Mouse (Mus musculus) kidney, postnatal 0 days (tissue): ENCODE results near the gene Morc2a. TPM values are rescaled to one million over a fixed set of nuclear protein-coding genes. Genes with fewer than 3 reads are reported as not detected.
A peak's percentile ranks its signal among the peaks of the same experiment; 100 is the strongest.

Experiments used
- ATAC-seq: fragments of 200-750 bp; cut with Nextera tagmentation; replicated peaks from 2 replicates; pipeline ENCODE4 v1.8.0; 2017; ENCODE audit warnings: low read depth, moderate number of reproducible peaks, moderate TSS enrichment, moderate library complexity; ENCODE audit not compliant: low FRiP score
- DNase-seq: peaks from one replicate; pipeline ENCODE4 v3.0.0-alpha.2; 2016; ENCODE audit warnings: low spot score
- H3K27ac ChIP-seq: fragments of 300-500 bp; sonication (generic); 2 replicates; pipeline ENCODE4 v1.5.1; 2014; ENCODE audit warnings: mild to moderate bottlenecking
- H3K27me3 ChIP-seq: fragments of 300-500 bp; sonication (generic); 2 replicates; pipeline ENCODE4 v1.6.1; 2014; ENCODE audit warnings: low read length, mixed read lengths; ENCODE audit not compliant: insufficient read depth
- H3K36me3 ChIP-seq: fragments of 300-500 bp; sonication (generic); 2 replicates; pipeline ENCODE4 v1.6.1; 2014; ENCODE audit warnings: low read length, mixed read lengths; ENCODE audit not compliant: insufficient read depth
- H3K4me1 ChIP-seq: fragments of 300-500 bp; sonication (generic); replicated peaks from 2 replicates; pipeline ENCODE4 v1.6.1; 2014; ENCODE audit warnings: antibody characterized with exemption, low read length, mixed read lengths; ENCODE audit not compliant: insufficient read depth
- H3K4me2 ChIP-seq: fragments of 300-500 bp; sonication (generic); 2 replicates; pipeline ENCODE4 v1.6.1; 2014; ENCODE audit warnings: mild to moderate bottlenecking, low read length, moderate library complexity, mixed read lengths
- H3K4me3 ChIP-seq: fragments of 300-500 bp; sonication (generic); replicated peaks from 2 replicates; pipeline ENCODE4 v1.5.1; 2014; ENCODE audit warnings: low read depth, low read length
- H3K9ac ChIP-seq: fragments of 300-500 bp; sonication (generic); 2 replicates; pipeline ENCODE4 v1.6.1; 2014; ENCODE audit warnings: low read depth, low read length
- H3K9me3 ChIP-seq: fragments of 300-500 bp; sonication (generic); replicated peaks from 2 replicates; pipeline ENCODE4 v1.6.1; 2016; ENCODE audit warnings: low read length, inconsistent platforms, mixed read lengths
- CTCF ChIP-seq: IDR thresholded peaks from 2 replicates; pipeline ENCODE4 v1.5.1; 2016; ENCODE audit warnings: antibody characterized with exemption, low read depth, mild to moderate bottlenecking, moderate library complexity
- WGBS: fragments of 180-500 bp; shearing (Covaris S2); extraction: QIAGEN DNeasy Blood & Tissue Kit; methylation state at CpG from one replicate; pipeline ENCODE4 v1.1.7; 2014; 5-methylcytosine and 5-hydroxymethylcytosine counted together
- polyA plus RNA-seq: library from polyadenylated mRNA; unstranded; fragments of >200 nt; fragmentation: Nextera tagmentation; extraction: Ambion mirVana; gene quantifications from 2 replicates; pipeline ENCODE4 v1.2.1, GENCODE M21; 2015

Morc2a gene
- polyA plus RNA-seq, 1 experiment from 2014 or later = 12.3 TPM

DNA sequence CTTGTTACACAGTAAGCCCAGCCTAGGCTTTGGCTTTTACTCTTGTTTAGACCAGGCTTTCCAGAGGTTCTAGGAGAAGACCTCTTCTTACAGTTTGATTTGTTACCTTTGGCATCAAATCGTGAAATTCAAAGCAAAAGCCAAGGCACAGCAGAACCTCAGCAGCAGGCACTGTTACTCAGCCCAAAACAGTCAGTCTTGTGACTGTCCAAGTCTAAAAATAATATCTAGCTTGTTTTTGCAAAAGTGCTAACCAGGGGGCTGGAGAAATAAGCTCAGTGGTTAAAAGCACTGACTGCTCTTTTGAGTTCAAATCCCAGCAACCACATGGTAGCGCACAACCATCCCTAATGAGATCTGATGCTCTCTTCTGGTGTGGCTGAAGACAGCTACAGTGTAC is 37.9 kb downstream of the Morc2a start:
- no peak overlapping the region for H3K4me2 ChIP-seq
- ATAC-seq (no peak), DNase-seq (peak; percentile 22)
- no peak overlapping the region for H3K4me3 ChIP-seq
- no peaks in the 10 kb centered on the region for H3K9me3 ChIP-seq
- TF ChIP-seq CTCF = no peak
- H3K36me3 ChIP-seq = peaks cover 65% of the 10 kb centered on the region
- H3K9ac ChIP-seq = no peak overlapping the region
- WGBS = 72% methylated on average over 2 of the region's 2 CpGs
- no peak overlapping the region for H3K27ac ChIP-seq
- H3K27me3 ChIP-seq = no peaks in the 10 kb centered on the region
- H3K4me1 ChIP-seq = no peaks in the 10 kb centered on the region

DNA sequence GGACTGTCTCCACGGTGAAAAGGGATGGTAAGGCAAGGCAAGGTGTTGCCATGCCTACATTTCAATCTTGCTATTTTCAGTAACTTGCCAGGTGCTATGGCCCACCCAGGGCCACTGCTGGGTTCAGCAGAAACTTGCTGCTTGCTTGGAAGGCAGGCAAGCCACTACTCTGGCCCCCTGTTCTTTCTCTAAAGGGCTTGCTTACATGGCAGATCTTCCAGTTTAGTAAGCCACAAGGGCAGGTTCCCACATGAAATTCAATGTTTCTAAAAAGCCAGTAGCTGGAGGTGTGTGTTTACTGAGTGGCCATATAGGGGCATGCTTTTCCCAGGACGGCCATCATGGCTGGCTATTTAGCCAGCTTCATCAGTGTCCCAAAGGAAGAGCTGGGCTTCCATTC is 42.8 kb downstream of the Morc2a start:
- Histone ChIP-seq H3K4me1 (no peaks in the 10 kb centered on the region), H3K4me2 (no peak overlapping the region), H3K9ac (no peak overlapping the region), H3K4me3 (no peak overlapping the region), H3K36me3 (peaks cover 35% of the 10 kb centered on the region), H3K27ac (no peak overlapping the region), H3K9me3 (no peaks in the 10 kb centered on the region), H3K27me3 (no peaks in the 10 kb centered on the region)
- DNase-seq = no peak
- no peak for ATAC-seq
- WGBS = 81% methylated on average over 2 of the region's 2 CpGs
- no peak for TF ChIP-seq CTCF

DNA sequence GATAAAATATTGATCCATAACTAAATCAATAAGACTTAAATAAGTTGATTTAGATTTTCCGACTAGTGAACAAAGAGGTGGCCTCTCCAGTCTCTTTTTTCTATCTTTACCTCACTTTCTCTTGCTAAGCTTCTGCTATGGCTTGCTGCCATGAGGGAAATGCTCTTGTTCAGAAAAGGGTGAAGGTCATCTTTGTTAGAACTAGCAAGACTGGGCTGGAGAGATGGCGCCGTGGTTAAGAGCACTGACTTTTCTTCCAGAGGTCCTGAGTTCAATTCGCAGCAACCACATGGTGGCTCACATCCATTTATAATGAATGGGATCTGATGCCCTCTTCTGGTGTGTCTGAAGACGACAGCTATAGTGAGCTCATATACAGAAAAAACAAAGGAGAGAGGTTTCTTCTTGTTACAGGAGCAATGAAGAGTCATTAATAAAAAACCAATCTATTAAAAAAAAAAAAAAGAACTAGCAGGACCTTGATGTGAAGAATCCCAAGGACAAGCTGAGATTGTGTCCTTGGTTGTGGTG is 47.2 kb downstream of the Morc2a start:
- Histone ChIP-seq H3K9ac (no peak overlapping the region), H3K27me3 (no peaks in the 10 kb centered on the region), H3K4me1 (no peaks in the 10 kb centered on the region), H3K36me3 (no peaks in the 10 kb centered on the region), H3K27ac (no peak overlapping the region), H3K4me2 (no peak overlapping the region), H3K4me3 (no peak overlapping the region), H3K9me3 (no peaks in the 10 kb centered on the region)
- ATAC-seq = no peak
- DNase-seq = no peak
- TF ChIP-seq CTCF = peak; percentile 26; the same call in 1 of the 2 replicates
- 80% methylated on average over 5 of the region's 5 CpGs for WGBS

DNA sequence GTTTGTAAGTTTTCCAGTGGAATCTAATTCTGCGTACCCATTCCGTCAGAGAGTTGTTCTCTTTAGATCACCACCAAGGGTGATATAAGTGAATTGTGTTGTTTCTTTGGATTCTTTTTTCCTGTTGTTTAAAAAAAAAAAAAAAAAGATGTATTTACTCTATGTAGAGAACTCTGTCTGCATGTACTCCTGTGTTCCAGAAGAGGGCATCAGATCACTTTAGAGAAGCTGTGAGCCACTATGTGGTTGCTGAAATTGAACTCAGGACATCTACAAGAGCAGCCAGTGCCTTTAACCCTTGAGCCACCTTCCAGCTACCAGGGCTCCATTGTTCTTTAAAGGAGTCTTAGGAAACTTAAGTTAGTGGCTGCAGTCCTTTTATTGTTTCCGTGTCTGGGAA is 48.5 kb downstream of the Morc2a start:
- WGBS = 79% methylated on average over 3 of the region's 3 CpGs
- peak; percentile 55 for TF ChIP-seq CTCF
- Histone ChIP-seq H3K4me1 (no peaks in the 10 kb centered on the region), H3K4me3 (no peak overlapping the region), H3K27me3 (no peaks in the 10 kb centered on the region), H3K27ac (no peak overlapping the region), H3K4me2 (no peak overlapping the region), H3K36me3 (no peaks in the 10 kb centered on the region), H3K9ac (no peak overlapping the region), H3K9me3 (no peaks in the 10 kb centered on the region)
- DNase-seq (no peak), ATAC-seq (no peak)

DNA sequence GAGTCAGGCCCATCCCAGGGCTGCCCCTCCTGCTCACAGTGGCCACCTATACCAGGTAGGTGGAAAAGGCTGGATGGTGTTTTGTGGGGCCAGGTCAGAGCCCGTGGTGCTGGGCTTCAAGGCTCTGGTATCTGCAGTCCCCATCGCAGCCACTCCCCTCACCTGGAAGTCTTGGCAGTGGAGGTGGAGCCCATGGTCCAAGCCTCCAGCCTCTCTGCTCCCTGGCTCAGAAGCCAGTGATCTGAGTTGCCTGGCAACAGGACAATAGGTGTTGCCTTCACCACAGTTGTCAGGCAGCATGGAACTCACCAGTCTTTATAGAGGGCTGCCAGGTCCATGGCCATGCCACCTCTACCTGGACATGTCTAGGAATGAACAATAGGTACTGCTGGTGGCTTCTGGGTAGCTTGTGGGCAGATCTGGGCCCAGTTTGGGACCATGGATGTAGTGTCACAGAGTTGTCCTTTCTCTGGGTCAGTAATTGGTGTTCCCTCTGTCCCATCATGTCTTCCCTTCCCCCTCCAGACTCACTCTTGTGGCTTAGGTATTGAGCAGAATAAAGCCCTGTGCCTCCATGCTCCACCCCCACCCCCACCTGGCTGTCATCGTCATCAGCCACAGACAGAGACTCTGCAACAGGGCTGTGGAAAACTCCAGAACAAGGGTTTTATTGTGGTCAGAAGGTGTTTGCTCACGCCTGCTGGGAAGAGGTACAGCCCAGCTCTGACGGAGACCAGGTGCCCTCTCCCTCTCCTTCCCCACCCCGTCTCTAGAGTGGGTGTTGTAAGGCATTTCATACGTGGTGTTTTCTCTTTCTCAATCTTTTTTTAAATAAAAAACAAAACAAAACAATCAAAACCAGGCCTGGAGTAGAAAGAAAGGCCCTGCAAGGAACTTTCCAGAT is 54.4 kb downstream of the Morc2a start:
- no peaks in the 10 kb centered on the region for H3K27me3 ChIP-seq
- H3K4me1 ChIP-seq = no peaks in the 10 kb centered on the region
- H3K27ac ChIP-seq = no peak overlapping the region
- 74% methylated on average over 7 of the region's 7 CpGs for WGBS
- H3K4me3 ChIP-seq = no peak overlapping the region
- no peak for TF ChIP-seq CTCF
- H3K9me3 ChIP-seq = no peaks in the 10 kb centered on the region
- no peak for ATAC-seq
- H3K9ac ChIP-seq = no peak overlapping the region
- DNase-seq = no peak
- no peak overlapping the region for H3K4me2 ChIP-seq
- no peaks in the 10 kb centered on the region for H3K36me3 ChIP-seq

DNA sequence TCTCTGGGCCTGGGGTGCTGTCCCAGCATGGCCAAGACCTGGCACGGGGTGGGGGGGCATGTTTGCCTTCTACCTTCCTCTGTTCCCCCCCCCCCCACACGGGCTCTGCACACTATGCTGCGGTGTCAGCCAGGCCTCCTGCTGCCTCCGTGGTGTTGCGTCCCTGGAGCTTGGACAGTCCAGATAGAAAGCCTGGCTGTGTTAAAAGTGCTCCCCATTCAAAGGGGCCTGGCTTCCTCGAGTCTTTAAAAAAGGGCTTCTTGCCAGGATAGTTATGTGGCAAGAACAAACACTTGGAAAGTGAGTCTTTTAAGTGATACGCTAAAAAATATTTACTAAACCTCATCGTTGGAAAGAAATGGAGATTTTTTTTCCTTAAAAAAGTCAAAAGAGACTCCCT is 55.4 kb downstream of the Morc2a start:
- Histone ChIP-seq H3K27me3 (no peaks in the 10 kb centered on the region), H3K4me1 (no peaks in the 10 kb centered on the region), H3K36me3 (no peaks in the 10 kb centered on the region), H3K4me2 (no peak overlapping the region), H3K9ac (no peak overlapping the region), H3K9me3 (no peaks in the 10 kb centered on the region), H3K4me3 (no peak overlapping the region), H3K27ac (no peak overlapping the region)
- no peak for TF ChIP-seq CTCF
- 80% methylated on average over 8 of the region's 8 CpGs for WGBS
- DNase-seq = no peak
- ATAC-seq = no peak
